Mouse (Mus musculus) midbrain, embryonic 16.5 days (tissue): ENCODE data around the gene Xbp1. TPM values are rescaled to one million over a fixed set of nuclear protein-coding genes. Genes with fewer than 3 reads are reported as not detected.
"Not testable (repeated sequence)": the region's sequence is repeated elsewhere in the genome, so short reads cannot be mapped to it uniquely, and the experiment has no call there.

Experiments used
- ATAC-seq: fragments of 200-750 bp; cut with Nextera tagmentation; 2 replicates; pipeline ENCODE4 v1.8.0; 2017; ENCODE audit warnings: moderate TSS enrichment
- H3K27ac ChIP-seq: fragments of 300-500 bp; sonication (generic); 2 replicates; pipeline ENCODE4 v1.5.1; 2014; ENCODE audit warnings: mild to moderate bottlenecking, low read length, mixed read lengths
- H3K27me3 ChIP-seq: fragments of 300-500 bp; sonication (generic); 2 replicates; pipeline ENCODE4 v1.6.1; 2014; ENCODE audit warnings: low read depth, low read length, mixed read lengths; ENCODE audit not compliant: control insufficient read depth, insufficient read depth
- H3K36me3 ChIP-seq: fragments of 300-500 bp; sonication (generic); 2 replicates; pipeline ENCODE4 v1.6.1; 2014; ENCODE audit warnings: mild to moderate bottlenecking, low read length, moderate library complexity, mixed read lengths; ENCODE audit not compliant: control insufficient read depth, insufficient read depth
- H3K4me1 ChIP-seq: fragments of 300-500 bp; sonication (generic); 2 replicates; pipeline ENCODE4 v1.6.1; 2014; ENCODE audit warnings: mild to moderate bottlenecking, low read length, mixed read lengths; ENCODE audit not compliant: control insufficient read depth, insufficient read depth
- H3K4me2 ChIP-seq: fragments of 300-500 bp; sonication (generic); 2 replicates; pipeline ENCODE4 v1.6.1; 2014; ENCODE audit warnings: mild to moderate bottlenecking, low read length, mixed read lengths
- H3K4me3 ChIP-seq: fragments of 300-500 bp; sonication (generic); 2 replicates; pipeline ENCODE4 v1.5.1; 2014; ENCODE audit warnings: low read depth, mild to moderate bottlenecking, low read length, moderate library complexity, mixed read lengths
- H3K9ac ChIP-seq: fragments of 300-500 bp; sonication (generic); 2 replicates; pipeline ENCODE4 v1.6.1; 2014; ENCODE audit warnings: low read depth, low read length, mixed read lengths
- H3K9me3 ChIP-seq: fragments of 300-500 bp; sonication (generic); replicated peaks from 2 replicates; pipeline ENCODE4 v1.6.1; 2014; ENCODE audit warnings: mild to moderate bottlenecking, low read length, mixed read lengths; ENCODE audit not compliant: control insufficient read depth, poor library complexity, severe bottlenecking
- WGBS: fragments of 180-500 bp; shearing (Covaris S2); extraction: QIAGEN DNeasy Blood & Tissue Kit; methylation state at CpG from one replicate; pipeline ENCODE4 v1.1.7; 2014; 5-methylcytosine and 5-hydroxymethylcytosine counted together
- polyA plus RNA-seq: library from polyadenylated mRNA; unstranded; fragments of >200 nt; fragmentation: Nextera tagmentation; extraction: Ambion mirVana; gene quantifications from 2 replicates; pipeline ENCODE4 v1.2.1, GENCODE M21; 2015

Xbp1 gene
- polyA plus RNA-seq, 1 experiment from 2014 or later: 145 TPM

DNA sequence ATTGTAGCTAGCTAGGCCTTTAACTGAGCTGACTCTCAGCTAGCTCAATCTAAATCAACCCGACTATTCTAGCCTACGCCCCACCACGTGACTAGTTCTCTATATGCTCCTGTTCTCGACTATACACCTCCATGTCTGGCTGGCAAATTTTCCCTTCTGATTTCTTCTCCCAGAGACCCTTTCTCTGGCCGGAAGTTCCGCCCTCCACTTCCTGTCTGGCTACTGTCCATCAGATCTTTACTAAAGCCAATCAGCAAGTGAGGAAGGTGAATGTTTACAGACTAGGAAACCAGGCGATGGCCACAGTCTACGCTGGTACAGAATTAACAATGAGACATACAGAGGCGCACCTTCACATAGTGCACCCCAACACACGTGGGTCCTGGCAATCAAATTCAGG lies 31.0 kb upstream of the Xbp1 start:
- not testable (repeated sequence) for H3K27me3 ChIP-seq, H3K9ac ChIP-seq, H3K27ac ChIP-seq, H3K36me3 ChIP-seq, H3K4me3 ChIP-seq, H3K4me2 ChIP-seq, H3K9me3 ChIP-seq, H3K4me1 ChIP-seq, ATAC-seq
- 87% methylated on average over 10 of the region's 10 CpGs for WGBS

DNA sequence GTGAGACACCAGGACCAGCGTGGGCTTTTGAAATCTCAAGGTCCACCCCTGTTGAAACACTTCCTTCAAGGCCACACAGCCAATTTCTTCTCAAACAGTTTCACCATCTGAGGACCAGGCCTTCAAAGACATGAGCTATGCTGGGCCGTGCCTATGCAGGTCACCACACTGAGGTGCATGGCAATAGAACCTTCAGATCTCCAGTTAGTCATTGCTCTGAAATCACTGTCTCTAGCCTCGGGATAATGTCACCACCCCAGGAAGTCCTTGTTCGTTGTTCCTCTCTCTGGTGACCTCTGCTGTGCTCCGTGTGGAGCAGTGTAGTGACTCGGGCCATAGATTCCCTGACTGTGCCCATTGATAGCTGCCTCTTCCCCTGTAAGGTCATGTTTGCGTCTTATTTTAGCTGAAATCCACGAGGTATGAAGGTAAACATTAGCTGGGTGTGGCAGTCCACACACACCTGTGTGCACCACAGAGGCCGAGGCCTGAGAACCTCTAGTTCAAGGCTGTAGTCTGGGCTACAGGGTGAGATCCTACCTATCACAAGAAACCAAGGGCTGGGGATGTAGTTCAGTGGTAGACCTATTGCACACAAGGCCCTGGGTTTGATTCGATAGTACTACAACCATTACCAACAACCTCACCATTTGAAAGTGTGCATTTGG lies 29.3 kb upstream of the Xbp1 start:
- H3K27me3 ChIP-seq: no peaks in the 10 kb centered on the region
- H3K27ac ChIP-seq: no peak overlapping the region
- H3K9me3 ChIP-seq: no peaks in the 10 kb centered on the region
- WGBS: 84% methylated on average over 10 of the region's 10 CpGs
- H3K4me1 ChIP-seq: no peaks in the 10 kb centered on the region
- H3K36me3 ChIP-seq: no peaks in the 10 kb centered on the region
- H3K4me3 ChIP-seq: no peak overlapping the region
- H3K4me2 ChIP-seq: no peak overlapping the region
- H3K9ac ChIP-seq: no peak overlapping the region
- no peak for ATAC-seq

DNA sequence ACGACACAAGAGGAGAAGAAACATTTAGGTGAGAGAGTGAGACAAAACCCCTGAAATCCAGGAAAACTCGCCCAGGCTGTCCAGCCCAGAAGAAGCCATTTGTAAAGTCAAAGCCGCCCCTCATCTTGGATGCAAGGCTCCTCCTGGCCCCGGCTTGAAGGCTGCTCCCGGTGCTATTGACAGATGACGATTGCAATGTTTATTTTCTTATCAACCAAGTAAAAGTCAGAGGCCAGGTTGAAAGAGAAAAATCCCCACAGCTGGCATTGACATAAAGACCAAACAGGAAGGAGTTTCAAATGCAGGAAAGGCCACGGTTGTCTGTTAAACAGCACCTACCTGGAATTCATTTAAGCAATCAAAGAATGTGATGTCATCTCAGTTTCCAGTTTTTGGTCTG lies 28.5 kb upstream of the Xbp1 start:
- WGBS: 81% methylated on average over 7 of the region's 7 CpGs
- Histone ChIP-seq H3K27me3 (no peaks in the 10 kb centered on the region), H3K9ac (no peak overlapping the region), H3K4me3 (no peak overlapping the region), H3K9me3 (no peaks in the 10 kb centered on the region), H3K4me1 (no peaks in the 10 kb centered on the region), H3K4me2 (no peak overlapping the region), H3K27ac (no peak overlapping the region), H3K36me3 (no peaks in the 10 kb centered on the region)
- ATAC-seq: no peak

DNA sequence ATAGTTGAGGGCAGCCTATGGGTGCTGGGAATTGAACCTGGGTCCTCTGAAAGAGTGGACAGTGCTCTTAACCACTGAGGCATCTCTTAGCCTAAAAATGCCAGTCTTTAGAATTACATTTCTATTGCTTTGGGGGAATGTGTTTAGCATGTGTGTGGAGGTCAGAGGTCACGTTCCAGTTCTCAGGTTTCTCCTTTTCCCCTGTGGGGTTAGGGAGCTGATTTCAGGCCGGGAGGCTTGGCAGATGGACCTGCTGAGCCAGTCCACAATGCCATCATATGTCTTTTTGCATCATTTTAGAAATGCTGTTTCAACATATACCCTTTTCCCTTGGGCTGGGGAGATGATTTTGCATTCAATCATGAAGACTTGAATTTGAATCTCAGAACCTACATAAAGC lies 26.6 kb upstream of the Xbp1 start:
- no peaks in the 10 kb centered on the region for H3K9me3 ChIP-seq
- no peak overlapping the region for H3K27ac ChIP-seq
- ATAC-seq: no peak
- H3K9ac ChIP-seq: no peak overlapping the region
- no peaks in the 10 kb centered on the region for H3K4me1 ChIP-seq
- 60% methylated on average over 2 of the region's 2 CpGs for WGBS
- no peaks in the 10 kb centered on the region for H3K36me3 ChIP-seq
- H3K4me2 ChIP-seq: no peak overlapping the region
- no peaks in the 10 kb centered on the region for H3K27me3 ChIP-seq
- H3K4me3 ChIP-seq: no peak overlapping the region

DNA sequence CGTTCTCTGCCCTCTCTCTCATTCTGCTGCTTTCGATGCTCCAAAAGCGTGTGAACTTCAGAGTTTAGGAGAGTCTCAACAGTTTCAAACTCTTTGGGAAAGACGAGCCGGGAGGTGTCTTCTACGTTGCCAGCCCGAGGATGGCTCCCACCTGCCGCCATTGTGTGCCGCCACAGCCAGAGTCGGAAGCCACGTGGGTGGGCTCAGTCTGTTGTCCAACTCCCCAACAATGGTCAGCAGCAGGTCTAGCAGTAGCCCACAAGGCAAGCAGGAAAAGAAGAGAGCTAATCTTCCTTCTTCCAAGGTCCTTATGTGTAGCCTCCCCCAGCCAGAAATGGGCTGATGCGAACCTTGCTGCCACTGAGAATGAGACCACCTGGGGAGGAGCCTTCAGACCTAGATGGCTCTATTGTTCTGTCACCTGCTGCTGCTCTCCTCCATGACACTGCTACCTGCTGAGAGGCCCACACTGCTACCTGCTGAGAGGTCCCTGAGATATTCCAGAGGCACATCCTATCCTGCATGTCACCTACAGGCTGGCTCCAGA lies 25.1 kb upstream of the Xbp1 start:
- Histone ChIP-seq H3K36me3 (no peaks in the 10 kb centered on the region), H3K9me3 (no peaks in the 10 kb centered on the region), H3K4me2 (no peak overlapping the region), H3K4me3 (no peak overlapping the region), H3K4me1 (no peaks in the 10 kb centered on the region), H3K9ac (no peak overlapping the region), H3K27ac (no peak overlapping the region), H3K27me3 (no peaks in the 10 kb centered on the region)
- ATAC-seq: no peak
- 48% methylated on average over 12 of the region's 12 CpGs for WGBS

DNA sequence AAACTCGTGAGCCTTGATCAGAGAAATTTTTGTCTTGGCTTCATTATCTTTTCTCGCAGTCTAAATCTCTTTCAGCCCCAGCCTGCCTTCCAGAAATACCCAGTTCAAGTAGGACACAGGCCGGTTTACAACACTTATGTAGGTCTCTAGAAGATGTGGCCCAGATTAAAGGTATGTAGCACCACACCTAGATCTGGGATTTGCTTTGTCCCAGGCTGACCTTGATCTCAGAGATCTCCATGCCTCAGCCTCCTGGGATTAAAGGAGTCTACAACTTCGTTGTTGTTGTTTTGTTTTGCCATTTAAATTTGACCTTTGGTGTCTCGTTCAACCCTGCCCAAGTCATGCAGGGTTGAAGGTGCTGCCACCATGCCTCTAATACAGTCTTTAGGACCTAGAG lies 24.6 kb upstream of the Xbp1 start:
- H3K4me3 ChIP-seq: no peak overlapping the region
- no peak for ATAC-seq

DNA sequence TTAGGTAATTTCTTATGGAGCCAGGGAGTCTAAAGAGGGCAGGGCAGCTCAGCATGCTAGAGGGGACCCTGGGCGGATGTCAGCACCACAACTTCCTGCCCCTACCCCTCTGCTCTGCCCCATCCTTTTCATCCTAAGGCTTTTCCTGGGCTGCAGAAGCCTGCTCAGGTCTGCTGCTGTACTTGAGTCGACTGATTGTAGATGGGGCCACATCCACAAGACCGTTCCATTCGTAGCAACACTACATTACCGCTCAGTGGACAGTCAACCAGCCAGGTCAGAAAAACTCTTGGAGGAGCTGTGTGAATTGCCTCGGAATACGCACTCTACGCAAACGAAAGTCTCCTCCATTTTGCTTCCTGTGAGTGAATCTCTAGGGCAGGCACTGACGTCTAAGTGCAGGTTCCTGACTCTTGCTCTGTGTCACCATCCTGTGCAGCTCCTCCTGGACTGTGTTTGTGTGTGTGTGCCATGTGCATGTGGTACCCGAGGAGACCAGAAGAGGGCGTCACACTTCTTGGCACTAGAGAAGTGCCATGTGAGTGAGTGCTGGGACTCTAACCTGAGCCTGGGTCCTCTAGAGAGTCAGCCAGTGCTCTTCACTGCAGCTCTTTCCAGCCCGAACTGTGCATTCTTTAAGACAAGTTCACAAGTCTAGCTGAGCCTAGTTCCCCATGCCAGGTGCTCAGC lies 23.8 kb upstream of the Xbp1 start:
- 96% methylated on average over 13 of the region's 13 CpGs for WGBS
- H3K9ac ChIP-seq: no peak overlapping the region
- no peak overlapping the region for H3K4me2 ChIP-seq
- H3K27ac ChIP-seq: no peak overlapping the region
- no peaks in the 10 kb centered on the region for H3K27me3 ChIP-seq
- no peaks in the 10 kb centered on the region for H3K36me3 ChIP-seq
- no peak overlapping the region for H3K4me3 ChIP-seq
- no peaks in the 10 kb centered on the region for H3K9me3 ChIP-seq
- no peaks in the 10 kb centered on the region for H3K4me1 ChIP-seq
- no peak for ATAC-seq

More for the DNA sequence above, 24.6 kb upstream of the Xbp1 start:
- WGBS: 86% methylated on average over 5 of the region's 5 CpGs
- H3K4me1 ChIP-seq: no peaks in the 10 kb centered on the region
- H3K36me3 ChIP-seq: no peaks in the 10 kb centered on the region
- H3K27me3 ChIP-seq: no peaks in the 10 kb centered on the region
- no peak overlapping the region for H3K9ac ChIP-seq
- H3K4me2 ChIP-seq: no peak overlapping the region
- no peaks in the 10 kb centered on the region for H3K9me3 ChIP-seq
- no peak overlapping the region for H3K27ac ChIP-seq

DNA sequence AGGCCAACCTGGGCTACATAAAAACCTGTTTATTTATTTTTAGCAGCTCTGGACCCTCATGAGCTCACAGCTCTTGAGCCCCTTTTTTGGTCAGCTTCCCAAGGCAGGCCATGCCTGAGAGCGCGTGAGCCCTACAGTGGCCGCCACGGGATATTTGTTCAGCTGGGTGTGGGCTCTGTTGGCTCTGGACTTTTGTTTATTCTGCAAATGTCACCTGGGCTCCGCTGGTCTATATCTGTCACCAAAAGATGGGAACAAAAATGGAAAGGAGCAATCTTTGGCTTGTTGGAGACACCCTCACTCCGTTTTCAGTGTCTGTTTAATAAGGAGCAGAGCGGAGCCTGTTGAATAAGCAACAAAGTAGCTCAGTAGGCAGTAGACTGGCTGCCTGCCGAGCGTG lies 22.0 kb upstream of the Xbp1 start:
- Histone ChIP-seq H3K27me3 (no peaks in the 10 kb centered on the region), H3K4me1 (no peaks in the 10 kb centered on the region), H3K9me3 (no peaks in the 10 kb centered on the region), H3K9ac (no peak overlapping the region), H3K4me3 (no peak overlapping the region), H3K27ac (no peak overlapping the region), H3K4me2 (no peak overlapping the region), H3K36me3 (no peaks in the 10 kb centered on the region)
- no peak for ATAC-seq
- 82% methylated on average over 9 of the region's 9 CpGs for WGBS

DNA sequence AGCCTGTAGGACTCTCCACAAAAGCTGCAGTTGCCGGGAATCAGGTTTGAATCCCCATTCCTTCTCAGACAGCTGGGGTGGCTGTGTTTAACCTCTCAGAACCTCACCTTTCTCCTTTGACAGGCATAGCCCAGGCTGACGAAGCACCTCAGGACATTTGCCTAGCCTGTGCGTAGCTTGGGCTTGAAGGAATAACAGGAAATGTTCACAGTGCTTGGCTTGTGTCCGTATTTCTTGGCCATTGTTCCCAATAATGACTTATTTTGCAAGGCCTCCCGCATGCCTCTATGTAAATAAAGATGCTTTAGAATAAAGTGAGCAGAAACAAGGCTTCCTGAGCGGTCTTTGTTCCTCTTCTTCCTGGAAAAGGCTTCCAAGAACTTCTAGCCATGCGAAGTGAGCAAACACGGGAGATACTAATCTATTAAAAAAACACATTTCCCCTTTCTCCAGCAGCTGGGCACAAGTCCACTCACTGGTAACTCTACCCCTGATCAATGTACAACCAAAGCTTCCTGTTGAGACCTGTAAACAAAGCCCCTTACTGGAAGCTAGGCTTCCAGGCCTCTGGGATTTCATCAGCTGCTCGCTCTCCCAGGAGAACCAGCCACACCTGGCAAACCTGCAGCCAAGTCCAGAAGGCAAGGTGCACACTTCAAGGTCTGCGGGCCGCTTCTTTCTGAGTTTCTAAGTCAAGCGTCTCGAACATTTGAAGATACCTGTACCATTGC lies 21.4 kb upstream of the Xbp1 start:
- 78% methylated on average over 13 of the region's 13 CpGs for WGBS

More for the DNA sequence above, 21.4 kb upstream of the Xbp1 start:
- no peak overlapping the region for H3K9ac ChIP-seq
- no peaks in the 10 kb centered on the region for H3K4me1 ChIP-seq
- H3K4me2 ChIP-seq: no peak overlapping the region
- no peak overlapping the region for H3K27ac ChIP-seq
- H3K36me3 ChIP-seq: no peaks in the 10 kb centered on the region
- H3K4me3 ChIP-seq: no peak overlapping the region
- no peaks in the 10 kb centered on the region for H3K9me3 ChIP-seq
- no peak for ATAC-seq
- H3K27me3 ChIP-seq: no peaks in the 10 kb centered on the region
